Mouse (Mus musculus) midbrain, embryonic 16.5 days (tissue): ENCODE measurements around the gene Sp9. TPM values are rescaled to one million over a fixed set of nuclear protein-coding genes. Genes with fewer than 3 reads are reported as not detected.
A peak's percentile ranks its signal among the peaks of the same experiment; 100 is the strongest.

ENCODE experiments used
- ATAC-seq: fragments of 200-750 bp; cut with Nextera tagmentation; 2 replicates; pipeline ENCODE4 v1.8.0; 2017; ENCODE audit warnings: moderate TSS enrichment
- H3K27ac ChIP-seq: fragments of 300-500 bp; sonication (generic); 2 replicates; pipeline ENCODE4 v1.5.1; 2014; ENCODE audit warnings: mild to moderate bottlenecking, low read length, mixed read lengths
- H3K27me3 ChIP-seq: fragments of 300-500 bp; sonication (generic); 2 replicates; pipeline ENCODE4 v1.6.1; 2014; ENCODE audit warnings: low read depth, low read length, mixed read lengths; ENCODE audit not compliant: control insufficient read depth, insufficient read depth
- H3K36me3 ChIP-seq: fragments of 300-500 bp; sonication (generic); 2 replicates; pipeline ENCODE4 v1.6.1; 2014; ENCODE audit warnings: mild to moderate bottlenecking, low read length, moderate library complexity, mixed read lengths; ENCODE audit not compliant: control insufficient read depth, insufficient read depth
- H3K4me1 ChIP-seq: fragments of 300-500 bp; sonication (generic); 2 replicates; pipeline ENCODE4 v1.6.1; 2014; ENCODE audit warnings: mild to moderate bottlenecking, low read length, mixed read lengths; ENCODE audit not compliant: control insufficient read depth, insufficient read depth
- H3K4me2 ChIP-seq: fragments of 300-500 bp; sonication (generic); 2 replicates; pipeline ENCODE4 v1.6.1; 2014; ENCODE audit warnings: mild to moderate bottlenecking, low read length, mixed read lengths
- H3K4me3 ChIP-seq: fragments of 300-500 bp; sonication (generic); 2 replicates; pipeline ENCODE4 v1.5.1; 2014; ENCODE audit warnings: low read depth, mild to moderate bottlenecking, low read length, moderate library complexity, mixed read lengths
- H3K9ac ChIP-seq: fragments of 300-500 bp; sonication (generic); 2 replicates; pipeline ENCODE4 v1.6.1; 2014; ENCODE audit warnings: low read depth, low read length, mixed read lengths
- H3K9me3 ChIP-seq: fragments of 300-500 bp; sonication (generic); replicated peaks from 2 replicates; pipeline ENCODE4 v1.6.1; 2014; ENCODE audit warnings: mild to moderate bottlenecking, low read length, mixed read lengths; ENCODE audit not compliant: control insufficient read depth, poor library complexity, severe bottlenecking
- WGBS: fragments of 180-500 bp; shearing (Covaris S2); extraction: QIAGEN DNeasy Blood & Tissue Kit; methylation state at CpG from one replicate; pipeline ENCODE4 v1.1.7; 2014; 5-methylcytosine and 5-hydroxymethylcytosine counted together
- polyA plus RNA-seq: library from polyadenylated mRNA; unstranded; fragments of >200 nt; fragmentation: Nextera tagmentation; extraction: Ambion mirVana; gene quantifications from 2 replicates; pipeline ENCODE4 v1.2.1, GENCODE M21; 2015

The Sp9 gene
- polyA plus RNA-seq, 1 experiment from 2014 or later = 3.0 TPM

- H3K27ac ChIP-seq = no peak overlapping the region
- no peaks in the 10 kb centered on the region for H3K4me1 ChIP-seq
- WGBS = 88% methylated on average over 7 of the region's 7 CpGs
- no peaks in the 10 kb centered on the region for H3K27me3 ChIP-seq
- H3K36me3 ChIP-seq = peaks cover 7% of the 10 kb centered on the region; the same call in 1 of the 2 replicates
- no peak overlapping the region for H3K9ac ChIP-seq
- H3K9me3 ChIP-seq = no peaks in the 10 kb centered on the region
- no peak overlapping the region for H3K4me3 ChIP-seq
- no peak for ATAC-seq
- H3K4me2 ChIP-seq = no peak overlapping the region
These were observed 23.3 kb downstream of the Sp9 start for GRCm38 (mm10) chr2:73295023-73295422.

GRCm38 (mm10) chr2:73298154-73298553, 26.4 kb downstream of the Sp9 start:
- Histone ChIP-seq H3K9me3 (no peaks in the 10 kb centered on the region), H3K4me1 (no peaks in the 10 kb centered on the region), H3K4me3 (no peak overlapping the region), H3K36me3 (peaks cover 9% of the 10 kb centered on the region), H3K4me2 (no peak overlapping the region), H3K27ac (no peak overlapping the region), H3K27me3 (no peaks in the 10 kb centered on the region), H3K9ac (no peak overlapping the region)
- 78% methylated on average over 7 of the region's 7 CpGs for WGBS
- ATAC-seq = no peak

- WGBS = 35% methylated on average over 3 of the region's 3 CpGs
- no peaks in the 10 kb centered on the region for H3K9me3 ChIP-seq
- no peak overlapping the region for H3K4me3 ChIP-seq
- no peak overlapping the region for H3K9ac ChIP-seq
- H3K4me1 ChIP-seq = no peaks in the 10 kb centered on the region
- H3K36me3 ChIP-seq = peaks cover 9% of the 10 kb centered on the region
- no peak overlapping the region for H3K4me2 ChIP-seq
- H3K27ac ChIP-seq = no peak overlapping the region
- ATAC-seq = no peak
- no peaks in the 10 kb centered on the region for H3K27me3 ChIP-seq
These were observed 27.1 kb downstream of the Sp9 start for GRCm38 (mm10) chr2:73298841-73299240.

- no peak for ATAC-seq
- H3K27ac ChIP-seq = no peak overlapping the region
- no peaks in the 10 kb centered on the region for H3K4me1 ChIP-seq
- WGBS = 93% methylated on average over 1 of the region's 1 CpGs
- H3K4me3 ChIP-seq = no peak overlapping the region
- no peak overlapping the region for H3K9ac ChIP-seq
- H3K9me3 ChIP-seq = no peaks in the 10 kb centered on the region
- no peaks in the 10 kb centered on the region for H3K27me3 ChIP-seq
- H3K36me3 ChIP-seq = peaks cover 16% of the 10 kb centered on the region
- H3K4me2 ChIP-seq = no peak overlapping the region
These were observed 30.3 kb downstream of the Sp9 start for GRCm38 (mm10) chr2:73301979-73302378.

GRCm38 (mm10) chr2:73302722-73303121, 31.0 kb downstream of the Sp9 start:
- H3K27me3 ChIP-seq = no peaks in the 10 kb centered on the region
- whole genome bisulfite sequencing = 98% methylated on average over 9 of the region's 9 CpGs
- H3K4me2 ChIP-seq = no peak overlapping the region
- no peaks in the 10 kb centered on the region for H3K9me3 ChIP-seq
- ATAC-seq = no peak
- H3K27ac ChIP-seq = no peak overlapping the region
- H3K4me3 ChIP-seq = no peak overlapping the region
- H3K36me3 ChIP-seq = peaks cover 16% of the 10 kb centered on the region
- H3K4me1 ChIP-seq = no peaks in the 10 kb centered on the region
- H3K9ac ChIP-seq = no peak overlapping the region

GRCm38 (mm10) chr2:73304506-73304905, 32.8 kb downstream of the Sp9 start:
- no peak for ATAC-seq
- Histone ChIP-seq H3K27me3 (no peaks in the 10 kb centered on the region), H3K9ac (no peak overlapping the region), H3K4me2 (no peak overlapping the region), H3K27ac (no peak overlapping the region), H3K4me3 (no peak overlapping the region), H3K36me3 (peaks cover 23% of the 10 kb centered on the region), H3K4me1 (no peaks in the 10 kb centered on the region), H3K9me3 (no peaks in the 10 kb centered on the region)
- 94% methylated on average over 5 of the region's 5 CpGs for WGBS

- 91% methylated on average over 7 of the region's 7 CpGs for WGBS
- Histone ChIP-seq H3K4me2 (no peak overlapping the region), H3K4me3 (no peak overlapping the region), H3K9me3 (no peaks in the 10 kb centered on the region), H3K27ac (no peak overlapping the region), H3K9ac (no peak overlapping the region), H3K27me3 (no peaks in the 10 kb centered on the region), H3K4me1 (0 out of 2 replicates have a peak, but pooled peaks cover under 1% of the 10 kb centered on the region), H3K36me3 (peaks cover 26% of the 10 kb centered on the region)
- ATAC-seq = no peak
These were observed 34.3 kb downstream of the Sp9 start for GRCm38 (mm10) chr2:73306006-73306405.

GRCm38 (mm10) chr2:73312152-73313116, 40.7 kb downstream of the Sp9 start, which contains the start of the genes Scrn3 and Cir1:
TSS of gene Scrn3 (plus strand) at chr2:73312601.
TSS of gene Cir1 (minus strand) at chr2:73312701.
- WGBS = under 1% methylated on average over 64 of the region's 64 CpGs
- Histone ChIP-seq H3K36me3 (peaks cover 10% of the 10 kb centered on the region), H3K9me3 (no peaks in the 10 kb centered on the region), H3K27me3 (no peaks in the 10 kb centered on the region), H3K9ac (peak within 1 kb of the TSS; percentile 75), H3K4me3 (peak within 1 kb of the TSS; percentile 84), H3K27ac (peak within 1 kb of the TSS; percentile 74), H3K4me1 (peaks cover 13% of the 10 kb centered on the region), H3K4me2 (peak within 1 kb of the TSS; percentile 95)
- ATAC-seq = peak; percentile 97

GRCm38 (mm10) chr2:73313117-73313501, 41.4 kb downstream of the Sp9 start:
- Histone ChIP-seq H3K27me3 (no peaks in the 10 kb centered on the region), H3K27ac (peak overlapping the region; percentile 74), H3K36me3 (peaks cover 9% of the 10 kb centered on the region), H3K4me2 (peak overlapping the region; percentile 60), H3K4me3 (peak overlapping the region; percentile 84), H3K9ac (peak overlapping the region; percentile 71), H3K9me3 (no peaks in the 10 kb centered on the region), H3K4me1 (peaks cover 13% of the 10 kb centered on the region)
- ATAC-seq = peak; percentile 57
- WGBS = 40% methylated on average over 14 of the region's 14 CpGs
